Comparison of ENCODE assay signal across 13 mouse cellular contexts in the genomic region with DNA sequence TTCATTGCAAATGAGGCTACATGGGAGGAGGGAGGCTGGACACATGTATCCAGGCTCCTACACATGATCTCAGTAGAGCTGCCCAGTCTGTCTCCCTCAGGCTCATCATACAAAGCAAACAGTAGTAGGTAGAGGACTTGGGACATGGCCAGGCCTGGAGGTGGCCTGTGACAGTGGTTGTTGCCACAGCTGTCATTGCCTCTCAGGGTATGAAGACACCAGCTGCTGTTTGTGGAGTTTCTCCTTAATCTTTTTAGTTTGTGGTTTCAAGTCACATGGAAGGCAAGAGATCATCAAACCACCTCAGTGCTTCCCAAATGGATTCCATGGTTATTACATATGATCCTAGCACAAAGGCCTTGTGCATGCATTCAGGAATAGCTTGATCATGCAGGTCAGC.
"Had no signal": no experiment of that assay in that cellular context is flagged by ENCODE, and none has a peak within 500 bp of the region (broad histone marks: within the 10 kb centered on the region; RNA-seq: fewer than 3 reads in every experiment).

No protein-coding gene starts in this region.

- DNase-seq: gastrocnemius, adult 2 months; gastrocnemius, postnatal 10 days; gastrocnemius, postnatal 25 days; heart, adult 2 months; heart, postnatal 14 days; heart, postnatal 4 days; kidney, adult 18-20 months; kidney, adult 8-10 months; kidney, postnatal 10 days; kidney, postnatal 25 days; kidney, postnatal 4 days; liver; liver, embryonic 13.5 days had no signal
